ENCODE assay signal across 8 mouse cellular contexts in genomic region chr7:139309106-139309505, GRCm38 (mm10).
DNase-seq lines count a peak whose midpoint lies in the region; ATAC-seq lines count a peak whose summit lies in the region.

No protein-coding gene starts in this region.

- intact Hi-C loops in left cerebral cortex, postnatal 4 days (cut with DNase I) = no loop called here

- H3K9me3 ChIP-seq in intestine, embryonic 15.5 days = no peaks in the 10 kb centered on the region
- H3K9me3 ChIP-seq in forebrain, embryonic 15.5 days = no peaks in the 10 kb centered on the region

- H3K9ac ChIP-seq in intestine, embryonic 15.5 days = no peak overlapping the region
- H3K9ac ChIP-seq in forebrain, embryonic 15.5 days (replicated peaks) = no peak overlapping the region

- H3K27me3 ChIP-seq in intestine, embryonic 15.5 days (replicated peaks) = no peaks in the 10 kb centered on the region
- H3K27me3 ChIP-seq in forebrain, embryonic 15.5 days = no peaks in the 10 kb centered on the region

- H3K27ac ChIP-seq in intestine, embryonic 15.5 days = peak overlapping the region; percentile 51; the same call in 1 of the 2 replicates
- H3K27ac ChIP-seq in forebrain, embryonic 15.5 days (replicated peaks) = no peak overlapping the region

- H3K4me1 ChIP-seq in intestine, embryonic 15.5 days (replicated peaks) = peaks cover 3% of the 10 kb centered on the region
- H3K4me1 ChIP-seq in forebrain, embryonic 15.5 days = peaks cover 6% of the 10 kb centered on the region

- H3K4me2 ChIP-seq in intestine, embryonic 15.5 days (replicated peaks) = no peak overlapping the region
- no peak overlapping the region for H3K4me2 ChIP-seq in forebrain, embryonic 15.5 days (replicated peaks)

- WGBS in intestine, embryonic 15.5 days = 22% methylated on average over 2 of the region's 2 CpGs
- WGBS in forebrain, embryonic 15.5 days = 71% methylated on average over 2 of the region's 2 CpGs

- peak; percentile 74 for ATAC-seq in intestine, embryonic 15.5 days
- ATAC-seq in forebrain, embryonic 15.5 days (replicated peaks) = no peak

- peak; percentile 55 for DNase-seq in left cerebral cortex, postnatal 4 days
- DNase-seq in left cerebral cortex, adult 9 months (ENCODE audit: low spot score in 2 of 2) = no peak
- peak; percentile 76 to 87 for DNase-seq in gastrocnemius, adult 8-10 months (ENCODE audit: low spot score in 2 of 2)
- DNase-seq in ovary, postnatal 36 days (ENCODE audit: low spot score) = peak; percentile 58
- no peak for DNase-seq in right cerebral cortex, postnatal 10 days (ENCODE audit: low spot score in 2 of 2)
- DNase-seq in Muller cell, postnatal 12 days (ENCODE audit: inconsistent ontology term) = no peak

- no peak overlapping the region for H3K4me3 ChIP-seq in intestine, embryonic 15.5 days (replicated peaks)
- no peak overlapping the region for H3K4me3 ChIP-seq in forebrain, embryonic 15.5 days

- H3K36me3 ChIP-seq in intestine, embryonic 15.5 days = no peaks in the 10 kb centered on the region
- no peaks in the 10 kb centered on the region for H3K36me3 ChIP-seq in forebrain, embryonic 15.5 days

Comparison
In these comparisons a context has a peak if more than half of its experiments do, and no peak if none do; other contexts are left out.
1. DNase-seq: peak in left cerebral cortex, postnatal 4 days (single experiment), gastrocnemius, adult 8-10 months (2 of 2) and ovary, postnatal 36 days (single experiment); none in left cerebral cortex, adult 9 months (0 of 2), right cerebral cortex, postnatal 10 days (0 of 2) and Muller cell, postnatal 12 days (single experiment).